Mouse (Mus musculus) ES-Bruce4 (cell line): ENCODE data around the gene Tmsb15b2. TPM values are rescaled to one million over a fixed set of nuclear protein-coding genes. Genes with fewer than 3 reads are reported as not detected.

Experiments
- H3K27ac ChIP-seq: 2 replicates; pipeline ENCODE4 v1.5.1; 2012; ENCODE audit warnings: low read length, inconsistent platforms; ENCODE audit not compliant: insufficient read depth
- H3K27me3 ChIP-seq: 2 replicates; pipeline ENCODE4 v1.6.1; 2012; ENCODE audit warnings: mild to moderate bottlenecking, low read length, inconsistent platforms; ENCODE audit not compliant: control insufficient read depth, poor library complexity, insufficient read depth, severe bottlenecking
- H3K36me3 ChIP-seq: 2 replicates; pipeline ENCODE4 v1.6.1; 2012; ENCODE audit warnings: inconsistent platforms, mild to moderate bottlenecking, low read length, moderate library complexity; ENCODE audit not compliant: control insufficient read depth, poor library complexity, insufficient read depth, severe bottlenecking
- H3K4me1 ChIP-seq: one replicate; pipeline ENCODE4 v1.8.1; 2011; ENCODE audit warnings: low read length; ENCODE audit not compliant: control insufficient read depth, insufficient read depth
- H3K4me3 ChIP-seq: 2 replicates; pipeline ENCODE4 v1.5.1; 2011; ENCODE audit warnings: low read depth, mild to moderate bottlenecking, low read length
- H3K9ac ChIP-seq: 2 replicates; pipeline ENCODE4 v1.6.1; 2012; ENCODE audit warnings: low read depth, mild to moderate bottlenecking, inconsistent platforms; ENCODE audit not compliant: poor library complexity, severe bottlenecking
- H3K9me3 ChIP-seq: replicated peaks from 2 replicates; pipeline ENCODE4 v1.6.1; 2012; ENCODE audit warnings: mild to moderate bottlenecking, low read length, inconsistent platforms; ENCODE audit not compliant: control insufficient read depth, poor library complexity, insufficient read depth, severe bottlenecking
- CTCF ChIP-seq: IDR thresholded peaks from one replicate; pipeline ENCODE4 v1.8.1; 2011; ENCODE audit warnings: low read depth, low read length
- EP300 ChIP-seq: IDR thresholded peaks from 2 replicates; pipeline ENCODE4 v1.6.1; 2011; ENCODE audit warnings: low read depth, low read length; ENCODE audit not compliant: insufficient read depth
- POLR2A ChIP-seq: IDR thresholded peaks from one replicate; pipeline ENCODE4 v1.8.1; 2011; ENCODE audit warnings: low read length; ENCODE audit not compliant: insufficient read depth
- polyA plus RNA-seq: library from polyadenylated mRNA; stranded (reverse); fragments of >200 nt; gene quantifications from 2 replicates; pipeline ENCODE4 v1.2.4, GENCODE M21; 2011; ENCODE audit warnings: low read depth; ENCODE audit not compliant: missing spikeins, insufficient read depth, insufficient read length

The Tmsb15b2 gene
- polyA plus RNA-seq, 1 experiment: 34.1 TPM

DNA sequence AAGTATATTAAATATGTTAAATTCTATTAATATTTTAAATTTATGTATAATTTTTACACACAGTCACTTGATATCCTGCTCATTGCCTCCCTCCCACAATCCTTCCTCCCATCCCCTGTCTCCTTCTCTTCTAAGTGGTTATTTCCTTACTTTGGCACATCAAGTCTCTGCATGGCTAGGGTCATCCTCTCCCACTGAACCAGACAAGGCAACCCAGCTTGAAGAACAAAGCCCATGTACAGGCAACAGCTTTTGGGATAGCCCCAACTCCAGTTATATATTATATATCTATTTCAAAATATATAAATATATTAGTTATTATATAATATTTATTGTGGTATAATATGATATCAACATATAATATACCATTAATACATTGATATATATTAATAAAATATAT is 49.4 kb downstream of the Tmsb15b2 start:
- no peaks in the 10 kb centered on the region for H3K36me3 ChIP-seq
- H3K4me1 ChIP-seq: no peaks in the 10 kb centered on the region
- H3K27me3 ChIP-seq: no peaks in the 10 kb centered on the region
- no peak overlapping the region for H3K9ac ChIP-seq
- TF ChIP-seq POLR2A (no peak), CTCF (no peak), EP300 (no peak)
- H3K9me3 ChIP-seq: no peaks in the 10 kb centered on the region
- H3K4me3 ChIP-seq: no peak overlapping the region
- no peak overlapping the region for H3K27ac ChIP-seq

Other genes with a start within 250 kb of the Tmsb15b2 start
- 791 and 797 TPM in 2 replicates for gene Morf4l2, start 231.8 kb downstream of the Tmsb15b2 start, polyA plus RNA-seq
- gene Glra4, start 195.4 kb downstream of the Tmsb15b2 start, polyA plus RNA-seq: not detected in 2 replicates
- 4.0 and 7.5 TPM in 2 replicates for gene Plp1, start 152.8 kb downstream of the Tmsb15b2 start, polyA plus RNA-seq
- gene Rab9b, start 106.7 kb downstream of the Tmsb15b2 start, polyA plus RNA-seq: not detected in 2 replicates
- not detected in 2 replicates for gene H2bfm, start 48.2 kb downstream of the Tmsb15b2 start, polyA plus RNA-seq
- gene Tmsb15l, start 1.4 kb upstream of the Tmsb15b2 start, polyA plus RNA-seq: 1.4 TPM in 1 of 2 replicates, not detected in the other
- gene Tmsb15b1, start 1.4 kb upstream of the Tmsb15b2 start, polyA plus RNA-seq: 38.2 and 38.7 TPM in 2 replicates
- 2.2 and 2.4 TPM in 2 replicates for gene Zcchc18, start 17.7 kb upstream of the Tmsb15b2 start, polyA plus RNA-seq
- gene Slc25a53, start 62.8 kb upstream of the Tmsb15b2 start, polyA plus RNA-seq: 11.6 and 14.0 TPM in 2 replicates
- gene Fam199x, start 74.1 kb upstream of the Tmsb15b2 start, polyA plus RNA-seq: 12.2 and 12.9 TPM in 2 replicates
- 15.6 and 18.6 TPM in 2 replicates for gene Esx1, start 146.6 kb upstream of the Tmsb15b2 start, polyA plus RNA-seq